Mouse (Mus musculus) myocyte (in vitro differentiated cells): ENCODE data around the gene Tmem260. TPM values are rescaled to one million over a fixed set of nuclear protein-coding genes. Genes with fewer than 3 reads are reported as not detected.

Experiments
- H3K27me3 ChIP-seq: one replicate; pipeline ENCODE4 v1.6.1; 2011; ENCODE audit not compliant: control insufficient read depth, insufficient read depth, insufficient read length
- H3K36me3 ChIP-seq: one replicate; pipeline ENCODE4 v1.6.1; 2011; ENCODE audit not compliant: control insufficient read depth, insufficient read depth
- H3K4me2 ChIP-seq: one replicate; pipeline ENCODE4 v1.6.1; 2011; ENCODE audit warnings: low read depth, control low read depth
- H3K4me3 ChIP-seq: one replicate; pipeline ENCODE4 v1.5.1; 2011; ENCODE audit warnings: mild to moderate bottlenecking, control low read depth, moderate library complexity
- H3K79me2 ChIP-seq: one replicate; pipeline ENCODE4 v1.6.1; 2011; ENCODE audit not compliant: control insufficient read depth, insufficient read depth
- H3ac ChIP-seq: one replicate; pipeline ENCODE4 v1.6.1; 2011; ENCODE audit not compliant: control insufficient read depth, insufficient read length
- CEBPB ChIP-seq: IDR thresholded peaks from 2 replicates; pipeline ENCODE4 v1.6.1; 2011; ENCODE audit warnings: mild to moderate bottlenecking, moderate library complexity; ENCODE audit not compliant: poor library complexity, insufficient read depth, severe bottlenecking
- E2F4 ChIP-seq: IDR thresholded peaks from one replicate; pipeline ENCODE4 v1.6.1; 2011; ENCODE audit warnings: mild to moderate bottlenecking, control low read depth, moderate library complexity; ENCODE audit not compliant: insufficient read depth
- MAX ChIP-seq: IDR thresholded peaks from one replicate; pipeline ENCODE4 v1.6.1; 2011; ENCODE audit warnings: low read depth, mild to moderate bottlenecking, control low read depth
- MYOD1 ChIP-seq, 3 experiments: IDR thresholded peaks; one replicate each; pipeline ENCODE4 v1.6.1; 2011; ENCODE audit warnings: control low read depth in 2 of 3, low read depth in 2 of 3, mild to moderate bottlenecking in 2 of 3, moderate library complexity in 1 of 3; ENCODE audit not compliant: insufficient read length in 2 of 3, control insufficient read depth in 1 of 3
- MYOG ChIP-seq, 3 experiments: IDR thresholded peaks; one replicate each; pipeline ENCODE4 v1.6.1; 2011; ENCODE audit warnings: control low read depth in 2 of 3, low read depth in 2 of 3, mild to moderate bottlenecking in 2 of 3; ENCODE audit not compliant: insufficient read length in 2 of 3, control insufficient read depth in 1 of 3, insufficient read depth in 1 of 3
- POLR2A ChIP-seq: IDR thresholded peaks from one replicate; pipeline ENCODE4 v1.6.1; 2011; ENCODE audit warnings: low read depth, mild to moderate bottlenecking, control low read depth, moderate library complexity; ENCODE audit not compliant: insufficient read length
- POLR2AphosphoS2 ChIP-seq: IDR thresholded peaks from one replicate; pipeline ENCODE4 v1.6.1; 2011; ENCODE audit warnings: low read depth, control low read depth; ENCODE audit not compliant: insufficient read length
- REST ChIP-seq: IDR thresholded peaks from one replicate; pipeline ENCODE4 v1.6.1; 2011; ENCODE audit warnings: mild to moderate bottlenecking, control low read depth, moderate library complexity; ENCODE audit not compliant: insufficient read depth, insufficient read length
- SRF ChIP-seq: IDR thresholded peaks from one replicate; pipeline ENCODE4 v1.6.1; 2011; ENCODE audit warnings: low read depth; ENCODE audit not compliant: control insufficient read depth, insufficient read length
- TCF12 ChIP-seq: IDR thresholded peaks from one replicate; pipeline ENCODE4 v1.6.1; 2011; ENCODE audit warnings: mild to moderate bottlenecking, control low read depth; ENCODE audit not compliant: poor library complexity, insufficient read depth, severe bottlenecking
- TCF3 ChIP-seq: IDR thresholded peaks from one replicate; pipeline ENCODE4 v1.6.1; 2011; ENCODE audit warnings: low read depth, control low read depth; ENCODE audit not compliant: insufficient read length
- USF1 ChIP-seq: IDR thresholded peaks from one replicate; pipeline ENCODE4 v1.6.1; 2011; ENCODE audit warnings: low read depth, mild to moderate bottlenecking, control low read depth, moderate library complexity
- polyA plus RNA-seq: library from polyadenylated mRNA; unstranded; fragments of >200 nt; fragmentation: generic; extraction: Trizol; gene quantifications from one replicate; pipeline ENCODE4 v1.2.1, GENCODE M21; 2012; ENCODE audit warnings: missing spikeins

Gene Tmem260
- polyA plus RNA-seq, 1 experiment, result 5.2 TPM

DNA sequence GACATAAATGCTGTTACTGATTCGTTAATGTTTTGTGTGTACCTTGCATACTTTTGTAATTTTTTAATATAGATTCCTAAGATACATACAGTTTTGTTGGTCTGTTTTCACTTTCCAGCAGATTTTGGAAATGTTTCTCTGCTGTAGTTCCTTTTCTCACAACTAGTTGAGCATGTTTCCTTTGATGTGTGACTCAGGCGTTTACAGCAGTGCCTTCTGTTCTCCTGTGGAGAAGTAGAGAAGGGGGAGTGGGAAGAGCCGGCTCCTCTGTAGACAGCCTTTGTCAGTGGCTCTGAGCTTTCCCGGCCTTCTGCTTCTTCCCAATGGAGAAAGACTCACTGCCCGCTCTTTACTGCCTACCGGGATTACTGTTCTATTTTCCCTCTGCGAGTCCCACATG, 35.7 kb downstream of the Tmem260 start:
- no peak overlapping the region for H3K4me2 ChIP-seq
- H3K79me2 ChIP-seq, result no peaks in the 10 kb centered on the region
- H3ac ChIP-seq, result no peak overlapping the region
- H3K4me3 ChIP-seq, result no peak overlapping the region
- H3K27me3 ChIP-seq, result no peaks in the 10 kb centered on the region
- no peaks in the 10 kb centered on the region for H3K36me3 ChIP-seq
- TF ChIP-seq CEBPB (no peak), MAX (no peak), REST (no peak), TCF3 (no peak), E2F4 (no peak), USF1 (no peak), TCF12 (no peak), POLR2A (no peak), MYOG (IDR thresholded peaks at IDR 0.05; ENCODE audit: control insufficient read depth in 1 of 3, insufficient read depth in 1 of 3, insufficient read length in 2 of 3, low read depth in 2 of 3) (no peak), MYOD1 (IDR thresholded peaks at IDR 0.05; ENCODE audit: control insufficient read depth in 1 of 3, insufficient read length in 2 of 3, low read depth in 2 of 3) (no peak), SRF (no peak), POLR2AphosphoS2 (no peak)

DNA sequence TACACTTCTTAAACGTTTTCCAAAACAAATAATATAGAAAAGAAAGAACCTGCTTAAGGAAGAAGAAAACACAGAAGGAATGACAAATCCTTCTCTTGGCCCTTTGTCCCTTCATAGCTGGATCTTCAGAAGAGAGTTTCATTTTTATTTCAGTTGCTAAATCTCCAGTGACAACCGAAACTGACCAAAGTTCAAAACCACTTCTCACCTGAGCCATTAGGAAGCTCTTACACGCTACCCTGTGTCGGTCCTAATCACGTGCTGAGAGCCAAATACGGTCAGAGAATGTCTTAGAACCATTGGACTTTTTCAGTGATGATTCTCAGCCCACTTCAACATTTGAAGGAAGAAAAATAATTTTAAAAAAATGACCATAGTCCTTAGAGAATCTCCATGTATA, 36.8 kb downstream of the Tmem260 start:
- no peaks in the 10 kb centered on the region for H3K79me2 ChIP-seq
- H3K36me3 ChIP-seq, result no peaks in the 10 kb centered on the region

DNA sequence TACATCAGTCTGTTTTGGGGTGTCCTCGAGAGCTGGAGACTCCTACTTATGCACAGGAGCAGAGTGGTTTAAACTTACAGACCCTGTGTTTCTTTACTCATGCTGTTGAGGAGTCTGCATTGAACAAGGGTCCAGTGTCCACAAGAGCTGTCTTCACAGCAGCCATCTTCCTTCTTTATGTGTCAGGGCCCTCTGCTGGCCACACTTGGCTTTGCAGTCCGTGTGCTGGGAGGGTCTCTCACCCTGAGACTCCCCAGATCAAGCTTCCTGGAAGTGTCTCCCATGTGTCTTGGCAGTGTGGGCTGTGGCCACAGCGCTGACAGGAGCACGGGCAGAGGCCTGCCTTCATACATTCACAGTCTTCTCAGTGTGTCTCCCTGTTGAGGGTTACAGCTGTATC, 48.0 kb downstream of the Tmem260 start:
- Histone ChIP-seq H3K4me2 (no peak overlapping the region), H3K4me3 (no peak overlapping the region), H3K36me3 (no peaks in the 10 kb centered on the region), H3ac (no peak overlapping the region), H3K79me2 (no peaks in the 10 kb centered on the region), H3K27me3 (no peaks in the 10 kb centered on the region)
- no peak for TF ChIP-seq POLR2AphosphoS2
- TF ChIP-seq REST, result no peak
- no peak for TF ChIP-seq CEBPB
- no peak for TF ChIP-seq MYOG (IDR thresholded peaks at IDR 0.05; ENCODE audit: control insufficient read depth in 1 of 3, insufficient read depth in 1 of 3, insufficient read length in 2 of 3, low read depth in 2 of 3)
- no peak for TF ChIP-seq MAX
- TF ChIP-seq TCF3, result no peak
- TF ChIP-seq MYOD1 (IDR thresholded peaks at IDR 0.05; ENCODE audit: control insufficient read depth in 1 of 3, insufficient read length in 2 of 3, low read depth in 2 of 3), result no peak
- no peak for TF ChIP-seq USF1
- TF ChIP-seq E2F4, result no peak
- TF ChIP-seq SRF, result no peak

More for the DNA sequence above, 36.8 kb downstream of the Tmem260 start:
- H3K4me2 ChIP-seq, result no peak overlapping the region
- no peak for TF ChIP-seq CEBPB
- TF ChIP-seq REST, result no peak
- TF ChIP-seq MAX, result no peak
- no peak for TF ChIP-seq USF1
- TF ChIP-seq TCF3, result no peak
- TF ChIP-seq SRF, result no peak
- no peak for TF ChIP-seq POLR2A
- H3ac ChIP-seq, result no peak overlapping the region
- no peaks in the 10 kb centered on the region for H3K27me3 ChIP-seq
- no peak overlapping the region for H3K4me3 ChIP-seq

DNA sequence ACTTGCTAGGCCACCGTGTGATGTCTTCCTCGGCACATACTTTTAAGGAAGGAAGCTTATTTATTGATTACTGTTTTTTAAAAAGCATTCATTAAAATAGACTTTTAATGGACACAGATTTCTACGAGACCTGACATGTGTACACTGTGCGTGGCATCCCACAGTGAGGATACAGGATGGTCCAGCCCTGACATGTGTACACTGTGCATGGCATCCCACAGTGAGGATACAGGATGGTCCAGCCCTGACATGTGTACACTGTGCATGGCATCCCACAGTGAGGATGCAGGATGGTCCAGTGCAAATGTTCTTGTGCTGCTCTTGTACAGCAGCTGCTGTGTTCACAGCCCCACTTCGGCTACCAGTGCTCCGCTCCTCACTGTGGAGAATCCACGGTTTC, 56.6 kb downstream of the Tmem260 start:
- H3ac ChIP-seq, result no peak overlapping the region
- TF ChIP-seq POLR2A, result no peak
- TF ChIP-seq MYOG (IDR thresholded peaks at IDR 0.05; ENCODE audit: control insufficient read depth in 1 of 3, insufficient read depth in 1 of 3, insufficient read length in 2 of 3, low read depth in 2 of 3), result no peak
- TF ChIP-seq MYOD1 (IDR thresholded peaks at IDR 0.05; ENCODE audit: control insufficient read depth in 1 of 3, insufficient read length in 2 of 3, low read depth in 2 of 3), result no peak
- TF ChIP-seq POLR2AphosphoS2, result no peak
- TF ChIP-seq TCF12, result no peak
- no peak for TF ChIP-seq USF1
- no peak for TF ChIP-seq E2F4
- TF ChIP-seq MAX, result no peak
- no peak for TF ChIP-seq TCF3
- TF ChIP-seq REST, result no peak
- TF ChIP-seq CEBPB, result no peak
- TF ChIP-seq SRF, result no peak
- no peak overlapping the region for H3K4me3 ChIP-seq
- H3K4me2 ChIP-seq, result no peak overlapping the region
- H3K79me2 ChIP-seq, result no peaks in the 10 kb centered on the region
- no peaks in the 10 kb centered on the region for H3K36me3 ChIP-seq
- H3K27me3 ChIP-seq, result no peaks in the 10 kb centered on the region
